Mouse (Mus musculus) ovary, postnatal 36 days (tissue): ENCODE data around the gene Tgfb3.

ENCODE experiments used
- DNase-seq: peaks from one replicate; pipeline ENCODE4 v3.0.0; 2022; ENCODE audit warnings: low spot score, mixed read lengths

Tgfb3 gene

DNA sequence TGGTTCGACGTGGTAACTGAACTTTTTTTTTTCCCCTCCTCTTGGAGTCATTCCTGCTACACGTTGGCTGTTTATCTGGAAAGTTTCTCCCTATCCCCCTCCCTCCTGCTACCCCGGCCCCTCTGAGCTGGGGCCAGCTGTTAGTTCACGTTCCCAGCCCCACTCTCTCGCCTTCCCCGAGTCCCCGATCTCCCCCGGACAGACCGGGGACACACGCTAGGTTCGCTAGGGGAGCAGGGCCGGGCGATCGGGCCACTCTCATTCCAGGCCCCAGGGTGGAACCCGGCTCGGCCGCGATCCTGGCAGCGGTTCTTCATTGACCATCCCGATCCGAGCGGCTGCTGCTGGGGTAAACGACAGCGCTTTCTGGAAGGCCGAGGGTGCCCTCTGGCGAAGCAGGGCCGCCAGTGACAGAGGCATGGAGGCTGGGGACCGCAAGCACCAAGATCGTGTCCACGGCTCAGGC is 394 bp upstream of the Tgfb3 start:
- peak; percentile 93 for DNase-seq

DNA sequence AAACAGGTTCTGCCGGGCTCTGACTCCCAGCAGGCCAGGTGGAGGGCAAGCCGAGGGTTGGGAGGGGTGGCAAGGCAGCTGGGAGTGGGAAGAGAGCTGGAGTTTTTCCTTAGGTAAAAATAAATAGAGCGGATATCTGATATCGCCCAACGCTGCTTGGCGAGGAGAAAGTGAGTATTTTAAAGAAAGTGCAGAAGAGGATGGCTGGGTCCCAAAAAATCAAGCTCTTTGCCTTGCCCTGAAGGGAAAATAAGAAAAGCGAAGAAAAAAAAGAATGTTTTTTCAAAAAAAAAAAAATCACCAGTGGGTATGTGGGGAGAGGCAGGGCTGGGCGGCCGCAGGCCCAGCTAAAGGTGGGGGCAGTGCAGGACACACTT is 677 bp downstream of the Tgfb3 start:
- no peak for DNase-seq

DNA sequence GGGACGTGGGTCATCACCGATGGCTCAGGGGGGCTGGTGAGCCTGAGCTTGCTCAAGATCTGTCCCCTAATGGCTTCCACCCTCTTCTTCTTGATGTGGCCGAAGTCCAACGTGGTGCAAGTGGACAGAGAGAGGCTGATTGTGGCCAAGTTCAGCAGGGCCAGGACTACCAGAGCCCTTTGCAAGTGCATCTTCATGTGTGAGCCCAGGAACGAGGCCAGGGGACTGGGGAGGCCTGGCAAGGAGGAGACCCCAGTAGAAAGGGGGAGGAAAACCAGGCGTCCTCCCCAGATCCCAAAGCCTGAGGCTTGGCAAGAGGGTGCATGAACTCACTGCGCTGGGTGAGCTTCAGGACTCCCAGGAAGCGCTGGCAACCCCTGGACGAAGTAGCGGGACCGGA is 1.1 kb downstream of the Tgfb3 start:
- no peak for DNase-seq

DNA sequence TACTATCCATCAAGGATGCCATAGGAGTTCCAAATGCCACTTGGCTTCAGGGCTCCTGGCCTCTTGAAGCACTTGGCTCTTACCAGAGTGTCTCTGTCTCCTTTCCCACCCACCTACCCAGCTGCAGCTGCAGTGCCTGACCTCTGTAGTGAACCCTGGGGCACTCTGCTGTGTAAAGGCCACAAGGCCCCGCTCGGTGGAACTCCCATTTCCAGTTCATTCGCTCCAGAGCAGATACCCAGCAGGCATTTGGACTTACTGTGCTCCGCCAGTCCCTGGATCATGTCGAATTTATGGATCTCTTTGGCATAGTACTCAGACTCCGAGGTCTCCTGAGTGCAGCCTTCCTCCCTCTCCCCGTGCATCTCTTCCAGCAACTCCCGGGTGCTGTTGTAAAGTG is 1.5 kb downstream of the Tgfb3 start:
- no peak for DNase-seq

DNA sequence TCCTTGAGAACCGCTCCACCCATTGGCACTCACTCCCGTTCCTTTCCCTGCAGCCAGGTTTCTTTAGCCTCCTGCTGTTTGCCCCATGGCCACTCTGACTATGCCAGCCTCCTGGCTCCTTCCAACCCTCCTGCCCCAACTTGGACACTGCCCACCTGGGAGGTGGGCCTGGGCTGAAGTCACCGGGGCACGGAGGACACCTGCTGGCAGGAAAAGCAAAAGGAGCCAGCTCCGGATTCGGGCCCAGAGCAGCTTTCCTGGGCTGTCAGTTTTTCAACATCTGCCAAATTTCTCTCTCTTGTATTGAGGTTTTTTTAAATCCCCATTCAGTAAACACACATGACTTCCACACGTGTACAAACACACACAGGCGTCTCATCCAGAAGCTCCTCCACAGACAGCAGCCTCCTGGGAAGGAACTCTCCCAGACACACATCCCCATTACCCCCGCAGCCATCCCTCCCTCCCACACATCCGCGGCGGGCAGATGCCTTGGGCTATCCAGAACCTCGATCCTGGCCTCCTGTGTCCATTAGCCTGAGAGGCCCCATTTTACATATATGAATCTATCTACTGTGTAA is 2.4 kb downstream of the Tgfb3 start:
- peak; percentile 62 for DNase-seq

DNA sequence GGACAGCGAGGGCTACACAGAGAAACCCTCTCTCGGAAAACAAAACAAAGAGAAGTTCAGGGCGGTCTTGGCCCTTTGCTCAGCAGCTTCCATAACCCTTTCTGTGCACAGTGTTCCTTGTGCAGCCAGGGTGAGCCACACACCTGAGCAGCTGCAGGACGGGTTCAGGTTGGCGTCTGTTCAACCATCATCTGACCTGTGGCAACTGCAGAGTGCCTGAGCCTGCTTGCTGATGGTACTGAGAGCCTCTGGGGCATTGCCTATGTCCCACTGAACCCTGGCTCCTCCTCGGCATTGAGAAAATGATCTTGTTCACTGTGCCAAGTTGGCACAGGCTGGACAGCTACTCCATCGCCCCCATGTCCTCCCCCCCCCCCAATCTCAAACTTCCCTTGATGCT is 3.5 kb downstream of the Tgfb3 start:
- no peak for DNase-seq

DNA sequence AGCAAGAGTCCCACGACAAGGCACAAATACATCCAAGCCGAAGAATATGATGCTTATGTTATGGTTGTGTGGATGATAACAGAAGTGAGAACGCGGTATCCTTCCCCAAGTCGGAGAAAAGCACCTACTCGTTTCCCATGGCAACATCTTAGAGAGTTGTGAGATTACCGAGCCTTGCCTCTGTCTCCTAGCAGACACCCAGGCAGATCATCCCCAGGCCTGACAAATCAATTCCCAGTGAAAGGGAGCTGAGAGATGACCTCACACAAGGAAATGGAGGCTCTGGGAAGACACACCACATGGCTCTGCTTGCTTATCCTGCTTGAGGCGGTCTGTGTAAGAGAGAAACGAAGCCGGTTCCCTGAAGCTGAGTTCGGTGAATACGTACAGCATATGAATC is 4.2 kb downstream of the Tgfb3 start:
- DNase-seq: no peak

DNA sequence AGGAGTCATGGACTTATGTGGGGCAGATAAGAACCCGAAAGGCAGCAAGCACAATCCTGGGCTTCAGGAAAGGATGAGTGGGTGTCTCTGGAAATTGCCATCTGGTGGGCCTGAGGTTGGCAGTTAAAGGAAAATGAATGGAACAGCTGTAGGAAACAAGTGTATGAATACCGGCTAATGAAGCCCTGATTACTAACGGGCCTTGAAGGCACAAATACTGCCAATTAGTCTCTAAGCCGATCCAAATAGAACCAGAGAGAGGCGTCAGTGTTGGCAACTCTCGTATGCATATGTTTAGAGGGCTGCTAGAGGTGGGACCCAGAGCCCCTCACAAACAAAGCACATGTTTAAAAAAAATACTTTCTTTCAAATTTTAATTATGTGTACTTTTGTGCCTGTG is 7.4 kb downstream of the Tgfb3 start:
- no peak for DNase-seq

DNA sequence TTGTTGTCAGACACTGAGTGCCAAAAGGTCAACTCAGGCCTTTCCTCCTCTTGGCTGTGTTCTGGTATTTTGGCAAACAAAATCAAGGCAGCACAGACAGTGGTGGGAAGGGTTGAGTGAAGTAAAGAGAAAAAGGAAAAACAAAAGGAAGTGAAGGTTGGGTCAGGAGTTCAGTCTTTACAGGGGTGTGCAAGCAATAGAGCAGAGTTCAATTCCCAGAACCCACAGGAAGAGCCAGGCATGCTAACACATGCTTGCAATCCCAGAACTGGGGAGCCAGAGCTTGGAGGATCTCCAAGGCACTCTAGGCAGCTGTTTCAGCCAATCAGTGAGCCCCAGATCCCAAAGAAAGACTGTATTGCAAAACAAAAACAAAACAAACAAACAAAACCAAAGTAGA is 14.0 kb downstream of the Tgfb3 start:
- no peak for DNase-seq

DNA sequence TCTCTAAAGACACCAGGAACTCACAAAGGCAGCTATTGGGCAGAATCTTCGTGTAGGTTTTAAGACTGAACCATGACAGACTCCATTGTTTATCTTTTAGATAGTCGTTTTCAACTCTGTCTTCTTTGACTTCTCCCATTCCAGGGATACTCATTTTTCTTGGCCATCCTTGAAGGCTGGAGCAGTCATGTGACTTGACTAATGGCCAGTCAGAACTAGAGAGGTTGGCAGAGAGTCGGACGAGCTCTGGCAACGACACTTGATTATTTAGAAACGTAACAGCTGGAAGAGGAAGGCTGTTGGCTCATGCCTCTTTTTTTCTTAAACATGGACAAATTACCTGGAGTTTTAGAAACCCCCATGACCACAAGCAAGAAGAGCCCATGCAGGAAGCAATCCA is 19.5 kb downstream of the Tgfb3 start:
- no peak for DNase-seq

DNA sequence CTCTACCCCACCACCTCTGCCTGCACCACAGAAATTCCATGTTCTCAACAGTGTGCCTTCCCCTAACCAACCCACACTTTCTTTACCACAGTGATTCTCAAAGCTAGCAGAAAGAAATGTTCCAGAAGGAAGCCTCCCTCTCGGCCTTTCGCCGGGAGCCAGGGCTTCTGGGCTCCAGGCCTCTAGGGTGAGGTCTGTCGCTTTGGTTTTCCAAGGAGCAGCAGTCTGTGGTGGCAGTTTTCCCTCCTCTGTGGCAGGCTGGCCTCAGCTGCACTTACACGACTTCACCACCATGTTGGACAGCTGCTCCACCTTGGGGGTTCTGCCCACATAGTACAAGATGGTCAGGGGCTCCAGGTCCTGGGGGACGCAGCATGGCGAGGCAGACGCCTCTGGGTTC is 21.3 kb downstream of the Tgfb3 start:
- DNase-seq: no peak

DNA sequence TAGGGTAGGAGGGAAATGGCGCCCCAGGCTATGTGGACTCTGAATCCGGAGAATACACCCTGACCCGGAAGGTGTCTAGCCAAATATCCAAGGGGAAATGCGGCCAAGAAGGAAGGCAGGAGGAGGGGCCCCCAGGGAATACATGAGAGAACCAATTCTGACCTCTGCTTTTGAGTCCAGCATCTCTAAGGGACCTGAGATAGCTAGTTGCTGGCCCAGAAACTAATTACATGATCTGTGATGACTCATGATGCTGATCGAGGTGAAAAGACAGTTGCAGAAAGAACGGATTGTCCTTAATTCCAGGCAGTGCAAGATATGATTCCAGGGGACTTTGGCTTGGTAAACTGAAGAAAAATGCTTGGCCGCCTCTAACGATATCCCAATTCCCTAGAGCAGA is 21.9 kb downstream of the Tgfb3 start:
- no peak for DNase-seq

DNA sequence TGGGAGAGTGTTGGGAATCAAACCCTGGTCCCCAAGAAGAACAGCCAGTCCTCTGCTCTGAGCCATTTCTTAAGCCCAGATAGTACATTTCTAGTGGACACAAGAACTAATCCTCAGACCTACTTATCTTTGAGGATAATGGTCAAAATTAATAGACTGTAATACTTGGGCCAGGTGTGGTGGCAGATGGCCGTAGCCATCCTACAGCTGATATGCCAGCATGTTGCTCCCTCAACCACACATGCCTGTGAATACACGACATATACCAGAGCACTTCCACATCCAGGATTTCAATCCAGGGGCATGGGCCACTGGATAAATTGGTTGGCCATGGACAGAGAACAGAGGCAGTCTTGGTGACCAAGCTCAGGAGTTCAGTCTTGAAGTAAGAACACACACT is 23.5 kb downstream of the Tgfb3 start:
- DNase-seq: no peak

DNA sequence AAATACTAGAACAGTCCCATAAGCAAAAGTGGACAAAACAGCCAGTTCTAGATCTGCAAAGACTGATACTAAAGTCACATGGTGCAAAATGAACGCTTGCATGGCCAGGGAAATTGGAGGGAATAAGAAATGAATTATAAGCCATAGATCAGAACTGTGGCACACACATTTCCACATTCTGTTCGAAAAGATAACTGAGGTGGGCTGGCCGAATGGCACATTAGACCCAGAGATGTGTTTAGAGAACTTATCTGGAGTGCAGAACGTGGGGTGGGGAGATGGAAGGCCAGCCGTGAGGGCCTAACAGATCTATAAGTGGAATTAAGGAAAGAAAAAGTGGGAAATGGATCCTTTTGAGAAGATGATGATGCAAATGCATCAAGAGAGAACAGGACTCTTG is 27.4 kb downstream of the Tgfb3 start:
- DNase-seq: no peak

DNA sequence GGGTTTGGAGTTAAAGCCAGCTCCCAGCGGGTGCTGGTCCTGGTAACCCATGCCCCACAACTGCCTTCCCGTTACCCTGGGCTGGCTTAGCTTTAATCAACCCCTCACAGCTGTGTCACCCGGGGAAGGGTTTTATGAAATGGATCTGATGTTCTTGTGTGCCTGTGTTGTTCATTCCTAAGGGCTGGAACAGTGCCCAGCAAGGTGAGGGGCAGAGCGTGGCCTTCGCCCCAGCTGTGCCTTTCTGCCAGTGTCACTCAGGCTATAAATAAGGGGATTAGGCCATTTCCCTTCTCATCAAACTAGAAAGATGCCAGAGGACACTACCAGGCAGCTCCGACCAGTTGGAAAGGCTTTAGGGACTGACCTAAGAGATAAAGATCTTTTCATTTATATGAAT is 29.0 kb downstream of the Tgfb3 start:
- no peak for DNase-seq

DNA sequence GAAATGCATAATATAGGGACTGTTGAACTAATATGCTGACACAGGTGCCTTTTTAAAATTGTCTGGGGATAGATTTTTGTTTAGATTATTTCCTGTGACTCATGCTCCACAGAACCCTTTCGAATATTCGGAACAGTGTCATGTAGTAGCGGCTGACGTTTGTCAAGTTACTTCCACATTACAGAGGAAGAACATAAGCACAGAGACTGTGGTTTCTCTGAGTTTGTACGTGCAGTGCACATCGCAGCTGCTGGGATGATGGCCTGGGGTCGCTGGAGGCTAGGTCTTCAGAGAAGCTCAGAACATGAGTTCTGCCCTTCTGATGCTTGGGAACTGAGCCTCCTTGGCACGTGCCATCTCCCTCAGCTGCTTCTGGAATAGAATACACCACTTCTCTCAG is 31.5 kb downstream of the Tgfb3 start:
- no peak for DNase-seq

DNA sequence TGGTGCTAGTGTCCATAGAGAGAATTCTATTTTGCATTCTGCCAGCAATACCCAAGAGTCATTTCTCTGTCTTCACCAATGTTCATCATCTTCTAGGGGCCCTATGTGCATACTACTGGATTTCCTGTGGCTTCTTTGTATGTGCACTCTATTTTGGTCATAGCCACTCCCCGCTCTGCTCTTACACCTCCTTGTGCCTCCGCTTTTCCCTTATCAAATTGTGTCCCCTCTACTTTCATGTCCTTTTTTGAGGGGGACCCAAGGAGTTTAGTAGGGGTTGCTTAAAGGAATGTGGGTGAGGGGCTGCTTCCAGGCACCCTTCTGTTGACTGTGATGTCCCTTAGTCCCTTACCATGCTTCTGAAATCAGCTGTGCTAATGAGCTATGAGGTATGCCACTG is 32.1 kb downstream of the Tgfb3 start:
- no peak for DNase-seq

DNA sequence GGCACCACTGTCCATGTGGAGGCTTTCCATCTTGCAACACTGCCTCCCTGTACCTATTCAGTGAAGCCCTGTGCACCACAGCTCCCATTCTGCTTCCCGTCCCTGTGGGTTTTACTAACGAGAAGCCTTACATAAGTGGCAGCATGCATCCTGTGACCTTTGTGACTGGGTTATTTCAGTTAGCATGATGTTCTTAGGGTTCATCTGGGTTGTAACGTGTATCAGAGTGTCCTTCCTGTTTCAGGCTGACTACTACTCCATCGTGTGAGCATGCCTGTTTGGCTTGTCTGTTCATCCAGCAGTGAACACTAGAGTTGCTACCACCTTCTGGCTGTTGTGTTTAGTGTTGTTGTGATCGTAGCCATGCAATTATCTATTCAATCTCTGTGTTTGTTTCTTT is 32.7 kb downstream of the Tgfb3 start:
- DNase-seq: no peak

DNA sequence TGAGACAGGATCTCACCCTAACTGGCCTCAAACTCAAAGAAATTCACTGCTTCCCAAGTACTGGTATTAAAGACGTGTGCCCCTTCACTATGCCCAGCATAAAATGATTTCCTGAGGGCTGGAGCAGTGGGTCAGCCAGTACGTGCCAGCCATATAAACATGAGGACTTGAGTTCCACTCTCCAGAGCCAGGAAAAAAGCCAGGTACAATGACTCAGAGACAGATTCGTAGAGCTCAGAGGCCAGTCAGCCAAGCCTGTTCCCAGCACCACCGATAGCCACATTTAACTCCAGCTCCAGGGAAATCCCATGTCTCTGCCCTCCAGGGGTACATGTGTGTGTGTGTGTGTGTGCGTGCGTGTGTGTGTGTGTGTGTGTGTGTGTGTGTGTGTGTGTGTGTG is 39.1 kb downstream of the Tgfb3 start:
- no peak for DNase-seq

DNA sequence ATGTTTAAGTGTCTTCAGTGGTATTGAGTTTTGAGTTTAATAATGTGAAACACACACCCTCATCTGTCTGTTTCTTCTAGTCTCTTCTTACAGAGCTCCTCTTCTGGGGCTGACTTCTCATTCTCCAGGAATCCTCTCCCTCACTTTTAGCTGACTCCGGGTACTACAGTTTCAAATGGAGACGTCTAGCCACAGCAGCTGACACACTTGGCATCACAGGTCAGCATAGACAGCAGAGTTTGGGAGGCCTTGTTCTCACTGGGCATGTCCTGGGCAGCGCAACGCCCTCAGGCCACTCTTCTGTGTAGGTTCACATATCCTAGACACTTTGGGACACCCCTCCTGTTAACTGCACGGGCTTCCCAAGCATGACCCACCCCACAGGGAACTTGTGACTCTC is 39.8 kb downstream of the Tgfb3 start:
- no peak for DNase-seq

DNA sequence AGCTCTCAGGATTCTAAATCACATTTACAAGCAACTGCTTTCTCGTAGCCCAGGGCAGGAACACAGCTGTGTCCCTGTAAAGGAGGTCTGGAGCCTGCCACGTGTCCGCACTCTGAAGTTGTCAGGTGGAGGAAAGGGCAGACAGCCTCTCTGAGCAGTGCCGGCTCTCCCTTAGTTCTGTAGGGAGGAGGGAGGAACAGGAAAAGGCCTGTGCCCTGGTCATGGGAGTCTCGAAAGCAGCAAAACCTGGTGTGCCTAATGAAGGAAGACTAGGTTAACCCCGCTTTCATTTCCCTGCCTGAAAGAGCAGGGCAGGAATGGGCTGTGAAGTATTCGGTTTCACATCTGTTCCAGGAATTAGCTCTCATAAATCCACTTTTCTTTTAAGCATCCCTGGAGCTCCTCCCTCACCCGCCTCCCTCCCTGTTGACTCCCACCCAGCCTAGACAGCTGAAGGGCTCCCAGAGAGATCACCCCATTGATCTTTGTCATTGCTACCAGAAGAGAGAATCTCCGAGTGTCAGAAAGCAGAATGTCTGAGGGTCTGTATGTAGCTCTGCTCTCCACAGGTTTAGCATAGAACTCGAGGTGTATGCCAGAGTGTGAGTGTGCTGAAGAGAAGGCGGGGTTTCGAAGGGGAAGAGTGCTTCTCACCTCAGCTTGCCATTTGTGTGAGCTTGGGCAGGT is 41.5 kb downstream of the Tgfb3 start:
- DNase-seq: no peak

DNA sequence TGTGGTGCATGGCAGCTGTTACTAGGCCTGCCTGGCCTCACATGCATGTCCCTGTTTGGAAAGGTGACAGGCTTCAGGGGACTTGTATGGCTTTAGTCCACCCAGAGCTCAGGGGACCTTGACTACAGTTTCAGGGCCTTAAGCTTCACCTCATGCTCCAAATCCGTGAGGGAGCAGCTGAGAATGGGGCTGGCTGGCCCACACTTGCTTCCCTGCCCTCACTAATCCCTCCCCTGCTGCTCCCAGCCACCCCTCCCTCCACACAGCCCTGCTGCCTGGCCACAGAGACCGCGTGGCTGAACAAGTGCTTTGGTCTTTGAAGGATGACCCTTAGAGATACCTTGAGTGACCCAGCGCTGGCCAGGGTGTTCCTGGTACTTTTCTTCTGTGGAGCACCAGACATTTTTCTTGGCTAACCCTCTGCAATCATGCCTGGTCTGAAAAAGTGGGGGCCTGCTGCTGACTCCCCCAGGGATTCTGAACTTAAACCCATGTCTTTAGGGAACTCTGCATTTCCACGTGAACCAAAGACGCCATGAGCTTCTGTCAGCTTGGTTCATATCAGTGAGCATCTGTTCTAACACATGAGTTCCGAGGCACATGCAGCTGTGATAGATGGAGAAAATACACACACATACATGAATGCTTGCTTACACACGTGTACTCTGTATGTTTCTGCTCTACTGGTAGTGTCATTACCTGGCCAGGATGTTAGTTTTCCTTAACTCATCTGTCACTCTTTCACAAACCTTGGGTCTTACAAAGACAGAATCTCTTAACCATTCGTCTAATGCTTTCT is 42.3 kb downstream of the Tgfb3 start:
- no peak for DNase-seq

DNA sequence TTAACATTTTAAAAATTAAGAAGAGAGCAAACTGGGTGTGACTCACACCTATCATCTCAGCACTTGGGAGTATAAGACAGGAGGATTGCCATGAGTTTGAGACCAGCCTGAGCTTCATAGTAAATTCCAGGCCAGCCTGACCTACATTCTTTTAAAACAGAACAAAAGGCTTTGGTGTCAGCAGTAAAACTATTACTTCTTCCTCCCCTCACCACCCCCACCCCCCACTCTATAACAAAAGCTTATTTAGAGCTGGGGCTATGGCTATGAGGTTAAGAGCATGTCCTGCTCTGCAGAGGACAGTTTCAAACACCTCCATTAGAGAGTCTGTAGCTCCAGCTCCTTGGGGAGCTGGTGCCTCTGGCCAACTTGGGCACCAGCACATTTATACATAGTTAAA is 43.3 kb downstream of the Tgfb3 start:
- DNase-seq: no peak

DNA sequence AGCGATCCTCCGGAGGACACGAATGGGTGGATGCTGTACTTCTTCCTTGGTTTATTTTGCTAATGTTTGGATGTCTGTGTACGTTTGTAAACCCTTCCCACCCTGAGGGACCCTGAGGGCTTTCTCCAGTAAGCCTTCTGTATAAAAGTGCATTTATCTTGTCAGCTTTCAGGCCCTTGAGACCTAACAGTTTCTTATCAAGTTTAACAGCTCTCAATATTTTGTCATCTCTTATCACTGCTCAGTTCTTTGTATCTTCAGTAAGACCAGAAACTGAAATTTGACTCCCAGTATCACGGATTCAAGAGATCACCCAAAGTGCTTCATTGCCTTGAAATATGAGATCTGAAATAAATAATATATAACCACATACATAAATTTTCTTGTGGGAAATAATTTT is 47.9 kb downstream of the Tgfb3 start:
- no peak for DNase-seq
